Mouse (Mus musculus) CH12F3 (cell line): Measurements from ENCODE around the gene Fam83e.

ENCODE experiments used
- in situ Hi-C: fragments of 300-500 bp; cut with MboI; formaldehyde crosslinking; loops from 2 replicates; pipeline ENCODE4 v1.14.3; 2020; ENCODE audit warnings: low sequenced_read_pairs

Gene Fam83e

DNA sequence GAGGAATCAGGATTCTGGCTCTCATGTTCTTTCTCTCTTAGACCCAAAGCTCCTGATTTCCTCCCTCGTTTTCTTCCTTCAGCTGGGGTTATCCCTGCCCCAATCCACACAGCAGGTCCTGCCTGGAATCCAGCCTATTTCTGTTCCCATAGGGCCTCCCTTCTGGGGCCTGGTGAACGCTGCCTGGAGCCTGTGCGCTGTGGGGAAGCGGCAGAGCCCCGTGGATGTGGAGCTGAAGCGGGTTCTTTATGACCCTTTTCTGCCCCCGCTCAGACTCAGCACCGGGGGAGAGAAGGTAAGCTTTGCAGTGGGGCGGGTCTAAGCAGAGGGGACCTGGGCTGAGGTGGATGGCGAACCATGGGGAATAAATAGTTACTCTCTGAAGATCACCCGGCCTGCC is 19.9 kb upstream of the Fam83e start:
- in situ Hi-C loops, result no loop called here

DNA sequence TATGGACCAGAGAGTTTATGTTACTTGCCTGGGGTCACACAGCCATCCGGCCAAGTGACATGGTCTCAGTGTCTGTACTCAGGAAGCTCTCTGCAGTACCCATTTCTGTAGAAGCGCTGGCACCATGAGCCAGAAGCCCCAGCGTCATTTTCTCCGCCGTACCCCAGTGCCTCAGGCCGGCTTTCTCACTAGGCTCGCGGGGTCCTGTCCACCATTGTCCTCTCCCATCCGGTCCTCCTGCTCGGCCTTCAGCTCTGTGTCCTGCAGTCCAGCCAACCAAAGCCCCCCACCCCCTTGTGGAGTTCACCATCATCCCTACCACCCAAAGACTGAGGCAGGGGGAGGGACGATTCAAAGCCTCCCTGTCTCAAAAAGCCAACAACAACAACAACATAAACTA is 19.4 kb upstream of the Fam83e start:
- in situ Hi-C loops, result no loop called here

DNA sequence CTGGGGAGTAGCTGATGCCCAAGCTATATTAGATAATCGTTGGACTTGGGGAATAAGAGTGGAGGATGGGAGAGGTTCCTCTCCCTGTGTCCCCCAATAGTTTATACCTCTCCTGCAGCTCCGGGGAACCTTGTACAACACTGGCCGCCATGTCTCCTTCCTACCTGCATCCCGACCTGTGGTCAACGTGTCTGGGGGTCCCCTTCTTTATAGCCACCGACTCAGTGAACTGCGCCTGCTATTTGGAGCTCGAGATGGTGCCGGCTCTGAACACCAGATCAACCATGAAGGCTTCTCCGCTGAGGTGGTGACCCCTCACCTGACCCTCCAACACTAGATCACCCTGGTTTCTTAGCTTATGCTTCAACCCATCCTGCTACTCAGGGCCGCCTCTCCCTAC is 18.7 kb upstream of the Fam83e start:
- in situ Hi-C loops, result no loop called here

DNA sequence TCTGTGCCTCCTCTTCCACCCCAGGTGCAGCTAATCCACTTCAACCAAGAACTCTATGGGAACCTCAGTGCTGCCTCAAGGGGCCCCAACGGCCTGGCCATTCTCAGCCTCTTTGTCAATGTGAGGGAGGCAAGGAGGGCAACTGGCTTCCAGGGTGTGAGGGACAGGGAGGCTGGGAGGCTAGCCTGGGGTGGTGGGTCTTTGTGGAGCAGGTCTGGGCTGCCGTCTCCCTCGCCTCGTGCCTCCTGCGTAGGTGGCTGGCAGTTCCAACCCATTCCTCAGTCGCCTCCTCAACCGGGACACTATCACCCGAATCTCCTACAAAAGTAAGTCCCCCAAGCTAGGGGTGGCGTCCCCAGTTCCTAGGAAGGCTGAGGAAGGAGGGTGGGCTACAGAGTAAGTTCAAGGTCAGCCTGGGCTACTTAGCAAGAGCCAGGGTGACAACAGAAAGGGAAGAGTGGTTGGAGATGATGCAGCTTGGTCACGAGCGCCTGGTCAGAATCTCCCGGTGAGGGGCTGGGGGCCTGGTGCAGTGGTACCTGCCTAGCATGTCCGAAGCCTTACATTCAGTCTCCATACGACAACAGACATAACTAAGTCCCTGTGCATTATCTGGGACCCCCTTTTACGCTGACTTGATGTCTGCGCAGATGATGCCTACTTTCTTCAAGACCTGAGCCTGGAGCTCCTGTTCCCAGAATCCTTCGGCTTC is 18.0 kb upstream of the Fam83e start:
- in situ Hi-C loops, result no loop called here

DNA sequence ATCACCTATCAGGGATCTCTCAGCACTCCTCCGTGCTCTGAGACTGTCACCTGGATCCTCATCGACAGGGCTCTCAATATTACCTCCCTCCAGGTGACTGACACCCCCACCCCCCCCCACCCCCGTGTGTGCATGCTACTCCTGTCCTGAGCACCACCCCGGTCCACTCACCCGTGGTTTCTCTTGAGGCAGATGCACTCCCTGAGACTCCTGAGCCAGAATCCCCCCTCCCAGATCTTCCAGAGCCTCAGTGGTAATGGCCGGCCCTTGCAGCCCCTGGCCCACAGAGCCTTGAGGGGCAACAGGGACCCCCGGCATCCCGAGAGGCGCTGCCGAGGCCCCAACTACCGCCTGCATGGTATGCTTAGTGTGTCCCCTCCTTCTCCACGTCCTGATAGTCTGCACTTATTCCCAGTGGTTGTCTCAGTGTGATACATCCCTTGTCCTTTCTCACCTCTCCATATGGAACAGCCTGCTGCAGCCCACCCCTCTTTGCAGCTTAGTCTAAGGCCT is 17.4 kb upstream of the Fam83e start:
- in situ Hi-C loops, result no loop called here

DNA sequence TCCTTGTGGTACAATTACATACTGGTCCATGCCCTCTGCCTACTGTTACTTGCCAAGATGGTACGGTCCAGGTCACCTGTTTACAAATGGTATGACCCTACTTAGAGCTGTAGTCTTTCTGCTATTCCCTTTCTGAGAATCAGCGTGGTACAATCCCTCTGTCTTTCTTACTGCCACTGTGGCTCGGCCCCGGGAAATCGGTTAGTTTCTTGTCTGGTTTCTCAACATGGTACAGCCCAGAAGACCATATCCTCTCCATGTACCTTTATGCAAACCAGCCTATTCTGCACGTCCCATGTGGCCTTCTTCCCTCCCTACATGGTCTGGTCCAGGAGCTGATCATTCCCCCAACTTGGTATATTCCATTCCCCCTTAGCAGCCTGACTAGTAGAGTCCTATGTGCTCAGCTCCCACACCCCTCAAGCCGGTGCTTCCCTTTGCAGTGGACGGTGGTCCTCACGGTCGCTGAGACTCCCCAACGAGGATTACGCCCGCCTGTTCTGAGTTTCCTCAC is 16.9 kb upstream of the Fam83e start:
- in situ Hi-C loops, result no loop called here

GRCm38 (mm10) chr7:45704730-45705442 is 16.1 kb upstream of the Fam83e start, which contains the start of gene Dbp:
Gene Dbp (plus strand): TSS chr7:45705088.
- in situ Hi-C loops, result no loop called here

DNA sequence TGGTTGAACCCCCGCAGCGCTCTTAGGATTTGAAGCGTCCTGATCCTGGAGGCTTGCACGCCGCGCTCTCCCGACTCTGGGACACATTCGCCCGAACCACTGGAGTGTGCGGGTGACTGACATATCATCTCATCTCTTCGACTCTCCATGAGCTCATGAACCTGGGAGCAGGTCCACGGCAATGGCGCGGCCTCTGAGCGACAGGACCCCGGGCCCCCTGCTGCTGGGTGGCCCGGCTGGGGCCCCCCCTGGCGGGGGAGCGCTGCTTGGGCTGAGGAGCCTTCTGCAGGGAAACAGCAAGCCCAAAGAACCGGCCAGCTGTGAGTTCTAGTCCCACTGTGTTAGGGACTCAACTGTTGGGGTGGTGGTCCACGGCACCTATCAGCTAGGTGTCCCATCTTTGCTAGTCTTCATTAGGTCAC is 15.6 kb upstream of the Fam83e start:
- in situ Hi-C loops, result no loop called here

DNA sequence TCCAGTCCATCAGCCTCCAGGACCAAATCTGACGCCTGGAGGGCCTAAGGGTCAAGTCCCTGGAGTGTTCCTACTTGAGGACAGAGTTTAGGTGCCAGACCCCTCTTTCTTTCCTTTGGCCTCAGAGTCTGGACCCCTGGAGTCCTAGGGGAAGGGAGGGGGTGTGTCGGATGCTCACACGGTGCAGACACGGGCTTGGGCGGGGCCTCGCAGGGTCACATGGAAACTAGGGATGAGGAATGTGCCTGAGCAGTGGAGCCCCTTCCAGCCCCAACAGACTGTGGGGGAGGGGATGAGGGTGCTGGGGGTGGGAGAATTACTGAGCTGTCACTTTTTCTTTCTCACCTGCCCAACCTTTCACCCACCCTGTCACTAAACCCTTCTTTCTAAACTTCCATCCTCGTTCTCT is 15.1 kb upstream of the Fam83e start:
- in situ Hi-C loops, result no loop called here

DNA sequence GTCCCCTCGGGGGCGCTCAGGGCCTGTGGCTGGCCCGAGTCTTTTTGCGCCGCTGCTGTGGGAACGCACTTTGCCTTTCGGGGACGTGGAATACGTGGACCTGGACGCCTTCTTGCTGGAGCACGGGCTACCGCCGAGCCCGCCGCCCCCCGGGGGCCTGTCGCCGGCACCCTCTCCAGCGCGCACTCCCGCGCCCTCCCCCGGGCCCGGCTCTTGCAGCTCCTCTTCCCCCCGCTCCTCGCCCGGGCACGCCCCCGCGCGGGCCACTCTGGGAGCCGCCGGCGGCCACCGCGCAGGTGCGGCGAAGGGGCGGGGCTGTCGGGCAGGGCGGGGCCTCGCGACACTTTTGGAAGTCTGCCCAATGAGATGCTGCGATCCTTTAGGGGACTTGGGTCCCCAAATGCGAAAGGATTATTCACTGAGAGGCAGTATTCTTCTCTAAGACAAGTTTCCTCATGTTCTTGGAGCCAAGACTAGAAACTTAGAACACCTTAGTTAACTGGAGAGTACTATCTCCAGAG is 14.2 kb upstream of the Fam83e start:
- in situ Hi-C loops, result no loop called here

DNA sequence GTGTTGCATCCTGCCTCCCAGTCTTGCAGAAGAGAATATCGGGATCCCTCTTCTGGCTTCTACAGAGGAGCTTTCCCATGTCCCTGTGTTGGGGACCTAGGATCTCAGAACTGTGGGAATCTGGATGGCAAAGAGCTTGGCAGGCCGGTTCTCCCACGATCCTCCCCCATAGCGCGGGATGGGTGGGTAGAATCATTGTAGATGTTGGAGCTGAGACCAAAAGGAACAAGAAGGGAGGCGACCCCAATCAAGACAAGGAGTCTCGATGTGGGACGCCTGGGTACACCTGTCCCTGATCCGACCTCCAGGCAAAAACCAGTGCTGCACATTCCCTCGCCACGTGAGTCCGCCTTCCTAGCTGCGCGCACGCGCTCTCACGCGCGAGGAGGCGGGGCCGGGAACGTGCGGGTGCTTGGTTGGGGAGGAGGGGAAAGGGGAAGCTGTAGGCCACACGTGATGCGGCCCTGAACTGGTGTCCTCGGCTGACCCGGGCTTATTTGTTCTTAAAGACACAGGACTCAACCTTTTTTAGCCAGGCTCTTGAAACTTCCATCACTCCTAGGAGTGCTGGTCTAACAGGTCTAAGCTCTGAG is 13.5 kb upstream of the Fam83e start:
- in situ Hi-C loops, result no loop called here

DNA sequence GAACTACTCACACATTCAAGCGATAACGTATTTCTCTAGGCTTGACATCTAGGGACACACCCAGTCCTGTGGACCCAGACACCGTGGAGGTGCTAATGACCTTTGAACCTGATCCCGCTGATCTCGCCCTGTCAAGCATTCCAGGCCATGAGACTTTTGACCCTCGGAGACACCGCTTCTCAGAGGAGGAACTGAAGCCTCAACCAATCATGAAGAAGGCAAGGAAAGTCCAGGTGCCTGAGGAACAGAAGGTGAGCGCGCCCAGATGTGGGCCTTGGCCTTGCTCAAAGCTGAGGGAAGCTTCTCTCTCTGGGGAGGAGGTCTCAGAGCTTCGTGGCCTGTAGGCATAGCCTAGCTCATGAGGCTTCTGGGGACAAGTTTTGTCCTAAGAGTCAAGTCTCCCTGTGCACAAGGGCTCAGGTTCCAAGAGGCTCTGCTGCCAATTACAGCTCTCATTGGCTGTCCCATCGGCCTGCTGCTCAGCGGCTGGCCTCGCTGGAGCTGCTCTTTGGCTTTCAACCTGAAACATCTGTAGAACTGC is 12.7 kb upstream of the Fam83e start:
- in situ Hi-C loops, result no loop called here

DNA sequence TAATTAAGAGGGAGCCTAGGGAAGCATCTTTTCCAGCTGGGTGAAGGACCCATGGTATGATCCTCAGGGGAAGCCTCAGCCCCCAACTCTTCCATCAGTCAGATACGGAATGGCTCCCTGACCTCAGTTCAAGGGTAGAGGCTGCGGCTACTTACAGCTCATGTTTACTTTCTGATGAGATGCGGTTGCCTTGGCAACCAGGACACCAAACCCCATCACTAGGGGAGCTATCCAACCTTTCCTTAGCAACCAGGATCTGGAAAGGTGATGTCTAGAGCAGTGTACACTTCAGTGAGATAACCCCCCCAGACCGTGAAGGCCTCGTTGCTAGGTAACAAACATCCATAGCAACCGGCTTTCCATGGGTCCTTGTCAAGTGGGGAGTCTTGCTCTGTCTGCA is 12.0 kb upstream of the Fam83e start:
- in situ Hi-C loops, result no loop called here

GRCm38 (mm10) chr7:45709677-45710355 is 11.2 kb upstream of the Fam83e start:
- in situ Hi-C loops, result no loop called here

GRCm38 (mm10) chr7:45710477-45711191 is 10.4 kb upstream of the Fam83e start:
- in situ Hi-C loops, result no loop called here

- in situ Hi-C loops, result no loop called here
These were observed 9.5 kb upstream of the Fam83e start for GRCm38 (mm10) chr7:45711316-45712021.

DNA sequence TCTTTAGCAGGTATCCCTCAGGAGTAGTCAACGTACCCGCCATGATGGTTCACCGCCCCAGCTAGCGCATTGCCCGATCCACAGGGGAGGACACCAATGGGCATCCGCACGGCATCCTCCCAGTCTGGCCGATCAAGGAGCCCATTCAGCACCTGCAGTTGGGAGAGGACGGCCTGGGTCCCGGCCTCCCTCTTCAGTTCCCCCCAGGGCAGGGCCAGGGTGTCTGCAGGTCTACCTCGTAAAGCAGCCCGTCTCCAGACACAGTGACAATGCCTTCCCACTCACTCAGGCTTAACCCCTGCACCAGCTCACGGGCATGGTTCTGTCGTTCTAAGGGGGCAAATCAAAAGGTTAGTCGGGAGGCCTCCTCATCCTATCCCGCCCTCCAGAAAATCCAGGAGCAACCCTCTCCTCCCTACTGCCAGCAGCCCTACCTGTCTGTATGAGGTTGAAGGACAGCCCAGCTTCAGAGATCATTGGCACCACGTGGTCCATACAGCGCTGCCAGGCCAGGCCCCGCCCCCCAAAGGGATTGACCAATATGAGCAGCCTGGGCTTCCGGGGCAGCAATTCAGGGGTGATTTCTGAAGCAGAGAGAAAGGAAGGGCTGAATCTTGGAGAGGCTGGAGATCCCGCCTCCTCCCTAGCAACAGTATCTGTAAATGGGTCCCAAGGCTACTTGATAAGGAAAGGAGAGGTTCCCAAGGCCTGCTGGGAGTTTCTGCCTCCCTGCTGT is 8.8 kb upstream of the Fam83e start:
- in situ Hi-C loops, result no loop called here

GRCm38 (mm10) chr7:45713396-45713795 is 7.6 kb upstream of the Fam83e start:
- in situ Hi-C loops, result no loop called here
